Mouse (Mus musculus) testis, adult 2 months (tissue): ENCODE results near the gene Prepl. TPM values are rescaled to one million over a fixed set of nuclear protein-coding genes. Genes with fewer than 3 reads are reported as not detected.

Experiments
- H3K27ac ChIP-seq: fragments of 200-500 bp; 2 replicates; pipeline ENCODE4 v1.5.1; 2012; ENCODE audit warnings: low read depth, low read length; ENCODE audit not compliant: control insufficient read depth, insufficient read depth
- H3K27me3 ChIP-seq: fragments of 200-500 bp; 2 replicates; pipeline ENCODE4 v1.6.1; 2012; ENCODE audit warnings: mild to moderate bottlenecking, low read length, moderate library complexity; ENCODE audit not compliant: control insufficient read depth, insufficient read depth
- H3K36me3 ChIP-seq: fragments of 200-500 bp; 2 replicates; pipeline ENCODE4 v1.6.1; 2012; ENCODE audit warnings: mild to moderate bottlenecking, low read length; ENCODE audit not compliant: control insufficient read depth, insufficient read depth
- H3K4me1 ChIP-seq: fragments of 200-500 bp; 2 replicates; pipeline ENCODE4 v1.6.1; 2012; ENCODE audit warnings: low read length; ENCODE audit not compliant: control insufficient read depth, insufficient read depth
- H3K4me3 ChIP-seq: fragments of 200-500 bp; 2 replicates; pipeline ENCODE4 v1.5.1; 2012; ENCODE audit warnings: low read depth, mild to moderate bottlenecking, low read length, moderate library complexity, mixed read lengths; ENCODE audit not compliant: control insufficient read depth
- CTCF ChIP-seq: fragments of 200-500 bp; IDR thresholded peaks from 2 replicates; pipeline ENCODE4 v1.5.1; 2012; ENCODE audit warnings: low read depth, mild to moderate bottlenecking, inconsistent platforms, low read length, moderate library complexity; ENCODE audit not compliant: control insufficient read depth, insufficient read depth, insufficient replicate concordance
- POLR2A ChIP-seq: fragments of 200-500 bp; IDR thresholded peaks from 2 replicates; pipeline ENCODE4 v1.6.1; 2012; ENCODE audit warnings: low read depth, mild to moderate bottlenecking, inconsistent platforms, low read length, moderate library complexity; ENCODE audit not compliant: control insufficient read depth
- polyA plus RNA-seq: library from polyadenylated mRNA; depleted of rRNA; stranded (reverse); fragments of >200 nt; gene quantifications from 2 replicates; pipeline ENCODE4 v1.2.3, GENCODE M21; 2012; rRNA removed

Prepl gene
- 12.1 and 15.2 TPM in 2 replicates for polyA plus RNA-seq

DNA sequence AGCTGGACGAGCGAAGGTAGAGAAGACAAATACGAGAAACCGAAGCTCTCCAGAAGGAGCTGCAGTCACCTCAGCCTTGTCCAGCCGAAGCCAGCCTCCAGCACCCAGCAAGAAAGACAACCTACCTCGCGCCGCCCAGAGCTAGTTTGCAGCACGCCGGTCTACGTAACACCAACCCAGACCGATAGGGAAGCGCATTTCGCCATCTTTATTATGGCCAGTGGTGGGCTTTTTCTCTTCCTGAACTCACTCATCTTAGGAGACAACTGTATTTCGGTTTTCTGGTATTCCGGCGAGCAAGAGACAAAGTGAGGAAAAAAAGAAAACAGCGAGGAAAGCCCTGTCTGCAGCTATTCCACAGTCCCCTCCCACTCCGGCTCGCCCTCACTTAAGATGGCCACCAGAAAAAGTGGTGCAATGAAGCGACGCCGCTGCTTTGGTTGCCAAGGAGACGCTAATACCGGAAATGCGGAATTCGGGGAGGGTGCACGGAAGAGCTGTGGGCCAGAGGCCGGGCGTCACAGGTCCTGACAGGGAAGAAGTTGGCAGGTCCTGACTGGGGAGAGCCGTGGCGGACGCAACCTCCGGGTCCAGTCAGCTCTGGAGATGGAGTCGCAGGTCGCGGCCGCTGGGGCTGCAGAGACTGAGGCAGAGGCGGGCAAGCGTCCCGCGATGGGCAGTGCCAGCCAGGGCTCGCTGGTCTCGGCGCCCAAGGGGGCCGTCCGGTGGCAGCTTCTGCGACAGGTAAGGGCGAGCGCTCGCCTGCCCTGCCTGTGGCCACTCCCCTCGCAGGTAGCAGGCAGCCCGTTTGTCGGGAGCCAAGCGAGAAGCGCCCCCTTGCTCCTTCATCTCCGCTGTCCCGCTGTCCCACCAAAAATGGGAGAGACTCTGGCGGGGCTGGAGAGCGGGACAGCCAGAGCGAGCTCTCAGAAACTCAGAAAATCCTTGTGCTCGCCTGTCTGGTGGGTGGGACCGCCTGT is at the start of gene Prepl, which contains the start of gene Camkmt:
Gene Prepl (minus strand): TSS at position 122 of the 980 bp plus-strand sequence.
Gene Camkmt (plus strand): TSS at position 433 of the 980 bp plus-strand sequence.
- Histone ChIP-seq H3K27me3 (no peaks in the 10 kb centered on the region), H3K36me3 (no peaks in the 10 kb centered on the region), H3K4me3 (peak within 1 kb of the TSS; percentile 92), H3K4me1 (peaks cover 2% of the 10 kb centered on the region; the same call in 1 of the 2 replicates), H3K27ac (peak within 1 kb of the TSS; percentile 88)
- TF ChIP-seq POLR2A (peak; percentile 84), CTCF (no peak)

GRCm38 (mm10) chr17:85138393-85138792 is 48.4 kb upstream of the Prepl start:
- Histone ChIP-seq H3K36me3 (no peaks in the 10 kb centered on the region), H3K27me3 (no peaks in the 10 kb centered on the region), H3K4me3 (no peak overlapping the region), H3K27ac (no peak overlapping the region), H3K4me1 (no peaks in the 10 kb centered on the region)
- no peak for TF ChIP-seq CTCF

DNA sequence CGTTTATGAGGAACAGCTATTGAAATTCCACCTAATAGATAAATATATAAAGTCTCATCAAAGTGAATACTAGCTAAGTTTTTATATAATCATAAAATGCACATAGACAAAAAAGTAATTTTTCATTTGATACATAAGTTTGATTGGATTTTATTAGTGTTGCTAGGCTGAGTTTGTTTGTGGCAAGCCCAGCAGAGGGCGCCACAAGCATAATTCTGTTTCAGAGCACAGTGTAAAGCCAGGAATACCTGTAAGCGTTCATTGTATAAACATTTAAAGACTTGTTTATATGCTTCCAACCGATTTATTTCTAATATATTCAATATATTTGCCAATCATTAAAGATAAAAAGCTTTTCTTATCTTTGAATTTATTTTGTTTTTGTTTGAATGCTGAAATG is 26.6 kb upstream of the Prepl start:
- no peak for TF ChIP-seq CTCF
- no peak for TF ChIP-seq POLR2A
- Histone ChIP-seq H3K27ac (no peak overlapping the region), H3K36me3 (no peaks in the 10 kb centered on the region), H3K4me3 (no peak overlapping the region), H3K4me1 (no peaks in the 10 kb centered on the region), H3K27me3 (no peaks in the 10 kb centered on the region)

DNA sequence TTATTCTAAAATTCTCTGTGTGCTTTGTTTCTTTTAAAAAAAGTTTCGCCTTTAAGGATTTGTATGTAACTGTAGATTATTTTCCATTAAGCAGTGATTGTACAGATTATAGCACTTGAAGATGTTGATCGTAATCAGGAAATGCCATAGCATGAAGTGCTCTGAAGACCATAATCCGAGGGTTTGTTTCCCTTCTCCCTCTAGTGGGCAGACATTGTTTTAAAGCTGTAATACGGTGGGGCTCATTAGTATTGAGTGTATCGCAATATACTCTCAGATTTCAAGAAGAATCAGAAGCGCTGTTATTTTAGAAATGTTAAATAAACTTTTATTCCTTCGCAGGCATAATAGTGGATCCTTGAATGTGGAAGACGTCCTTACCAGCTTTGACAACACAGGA is 23.4 kb upstream of the Prepl start:
- H3K4me3 ChIP-seq: no peak overlapping the region
- H3K27me3 ChIP-seq: no peaks in the 10 kb centered on the region
- H3K36me3 ChIP-seq: no peaks in the 10 kb centered on the region
- H3K27ac ChIP-seq: no peak overlapping the region
- no peak for TF ChIP-seq CTCF
- peaks cover 3% of the 10 kb centered on the region for H3K4me1 ChIP-seq

GRCm38 (mm10) chr17:85110640-85111039 is 20.6 kb upstream of the Prepl start:
- H3K27ac ChIP-seq: no peak overlapping the region
- H3K4me1 ChIP-seq: peaks cover 3% of the 10 kb centered on the region
- TF ChIP-seq POLR2A (no peak), CTCF (no peak)
- no peaks in the 10 kb centered on the region for H3K36me3 ChIP-seq
- H3K27me3 ChIP-seq: no peaks in the 10 kb centered on the region
- no peak overlapping the region for H3K4me3 ChIP-seq

- no peak overlapping the region for H3K27ac ChIP-seq
- H3K4me3 ChIP-seq: no peak overlapping the region
- H3K4me1 ChIP-seq: no peaks in the 10 kb centered on the region
- TF ChIP-seq CTCF (no peak), POLR2A (no peak)
- H3K27me3 ChIP-seq: no peaks in the 10 kb centered on the region
- no peaks in the 10 kb centered on the region for H3K36me3 ChIP-seq
Measured at GRCm38 (mm10) chr17:85103310-85103709, 13.3 kb upstream of the Prepl start.

- Histone ChIP-seq H3K27me3 (no peaks in the 10 kb centered on the region), H3K4me3 (no peak overlapping the region), H3K36me3 (no peaks in the 10 kb centered on the region), H3K4me1 (no peaks in the 10 kb centered on the region), H3K27ac (no peak overlapping the region)
- no peak for TF ChIP-seq CTCF
- no peak for TF ChIP-seq POLR2A
Measured at GRCm38 (mm10) chr17:85101751-85102150, 11.7 kb upstream of the Prepl start.
